Mouse (Mus musculus): ENCODE measurements at regions not wholly inside any gene's neighbourhood (a gene's known extent, or its start where the extent isn't known, plus 50 kb on each side); places are given as distances from the start of the nearest gene placed in this dataset.
A peak's percentile ranks its signal among the peaks of the same experiment; 100 is the strongest.

GRCm38 (mm10) chr4:37034200-37034599, 82.7 kb upstream of the Lingo2 start:
- DNase-seq (ENCODE audit: low spot score in 2 of 2) = peak in 1 of 2 experiments; percentile 20
